Mouse (Mus musculus): ENCODE results near the gene Dpp10. TPM values are rescaled to one million over a fixed set of nuclear protein-coding genes. Genes with fewer than 3 reads are reported as not detected.

The Dpp10 gene
- total RNA-seq, 2 experiments from 2014 or later = not detected

DNA sequence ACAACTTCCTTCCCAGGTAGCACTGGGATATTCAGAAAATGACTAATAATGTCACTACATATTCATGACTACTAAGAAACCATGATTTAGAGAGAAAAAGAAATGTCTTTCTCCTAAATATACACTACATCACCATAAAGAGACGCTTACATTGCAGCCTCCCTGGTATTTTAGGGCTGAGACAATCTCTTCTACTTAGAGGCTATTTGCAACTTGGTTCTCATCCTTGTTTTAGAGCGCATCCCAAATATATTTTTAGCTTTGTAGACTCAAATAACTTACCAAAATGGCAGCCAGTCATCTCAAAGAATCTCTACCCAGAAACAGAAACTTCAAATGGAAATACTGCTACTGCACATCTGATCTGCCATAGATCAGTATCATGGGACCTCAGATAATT lies 121.5 kb downstream of the Dpp10 start:
- ATAC-seq (replicated peaks; ENCODE audit: poor library complexity) = no peak

DNA sequence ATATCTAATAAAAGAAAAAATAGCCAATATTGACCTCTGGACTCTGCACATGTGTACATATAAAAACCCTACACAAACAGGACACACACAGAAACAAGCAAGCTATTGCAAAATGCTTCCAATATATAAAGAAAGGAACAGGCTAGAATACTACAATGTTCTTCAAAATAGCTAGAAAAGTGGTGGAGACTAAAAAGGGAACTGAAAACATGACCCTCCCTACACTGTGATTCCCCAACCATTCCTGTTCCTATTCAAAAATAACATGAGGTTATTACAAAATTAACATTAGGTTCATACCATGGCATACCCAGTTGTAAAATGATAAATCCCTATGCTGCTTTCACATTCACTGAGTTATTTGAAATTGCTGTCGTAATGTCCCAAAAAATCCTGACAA lies 125.8 kb downstream of the Dpp10 start:
- peak; percentile 78 for ATAC-seq (replicated peaks; ENCODE audit: poor library complexity)

DNA sequence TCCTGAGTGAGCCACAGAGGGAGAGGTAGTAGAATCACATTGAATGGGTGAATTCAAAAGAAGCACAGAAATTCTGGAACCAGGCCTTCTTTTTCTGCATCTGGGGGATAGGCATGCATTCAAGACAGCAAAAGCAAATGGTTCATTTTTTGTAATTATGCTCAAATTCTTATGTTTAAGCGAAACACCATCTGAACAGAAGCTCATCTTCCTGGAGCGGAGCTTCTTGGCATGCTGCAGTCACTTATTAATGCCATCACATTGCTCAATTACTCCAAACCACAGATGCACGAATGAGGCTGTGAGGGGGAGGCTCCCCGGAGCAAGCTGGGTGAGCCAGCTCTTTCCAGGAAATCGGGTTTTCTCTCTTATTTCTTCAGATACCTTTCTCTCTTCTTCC lies 142.7 kb downstream of the Dpp10 start:
- ATAC-seq (replicated peaks; ENCODE audit: poor library complexity) = no peak

DNA sequence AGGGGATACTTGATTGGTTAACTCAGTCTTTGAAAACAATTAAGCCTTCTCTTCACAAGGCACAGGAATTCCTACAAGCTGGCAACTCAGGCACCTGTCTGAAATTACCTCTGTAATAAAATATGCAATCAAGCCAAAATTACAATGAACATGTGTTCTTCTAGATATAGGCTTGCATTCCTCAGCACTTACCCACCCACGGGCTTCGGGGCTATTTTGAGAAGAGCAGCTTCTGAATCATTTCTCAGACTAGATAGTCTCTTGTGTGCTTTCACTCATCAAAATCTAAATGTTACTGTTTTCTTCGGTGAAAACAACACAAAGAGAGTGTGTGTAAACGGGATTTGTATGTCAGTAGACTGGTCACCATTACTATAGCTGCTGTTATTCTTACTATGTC lies 144.1 kb downstream of the Dpp10 start:
- no peak for ATAC-seq (replicated peaks; ENCODE audit: poor library complexity)

DNA sequence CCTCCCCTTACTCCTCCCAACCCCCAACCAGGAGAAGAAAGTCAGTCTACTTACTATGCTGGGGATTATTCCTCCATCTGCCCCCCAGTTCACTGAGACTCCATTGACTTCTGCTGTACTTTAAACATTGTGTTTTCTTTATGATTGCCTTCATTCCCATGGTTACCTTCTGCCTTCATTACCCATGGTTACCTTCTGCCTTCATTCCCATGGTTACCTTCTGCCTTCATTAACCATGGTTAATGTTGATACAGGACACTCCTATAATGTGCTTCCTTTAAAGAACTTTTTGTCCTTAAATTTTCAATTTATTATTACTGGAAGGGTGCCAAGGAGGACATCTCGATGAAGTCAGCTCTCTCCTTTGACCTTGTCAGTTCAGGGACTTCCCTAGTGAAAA lies 158.1 kb downstream of the Dpp10 start:
- no peak for ATAC-seq (replicated peaks; ENCODE audit: poor library complexity)

DNA sequence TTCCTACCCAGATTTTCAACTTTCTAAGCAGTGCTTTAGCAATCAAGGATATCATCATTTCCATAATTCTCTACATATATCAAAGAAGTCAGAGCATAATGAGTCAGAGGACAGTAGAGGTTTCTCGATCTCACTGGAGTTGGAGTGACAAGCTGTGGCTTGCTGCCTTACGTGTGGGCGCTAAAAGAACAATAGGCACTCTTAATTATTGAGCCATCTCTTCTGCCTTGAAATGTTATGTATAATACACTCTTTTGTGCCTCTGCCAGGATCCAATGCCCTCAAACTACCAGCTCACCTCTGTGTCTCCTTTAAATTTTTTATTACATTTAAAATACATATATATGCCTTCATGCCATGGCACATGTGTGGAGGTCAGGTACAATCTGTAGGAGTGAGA lies 198.5 kb downstream of the Dpp10 start:
- ATAC-seq (replicated peaks; ENCODE audit: poor library complexity) = no peak

DNA sequence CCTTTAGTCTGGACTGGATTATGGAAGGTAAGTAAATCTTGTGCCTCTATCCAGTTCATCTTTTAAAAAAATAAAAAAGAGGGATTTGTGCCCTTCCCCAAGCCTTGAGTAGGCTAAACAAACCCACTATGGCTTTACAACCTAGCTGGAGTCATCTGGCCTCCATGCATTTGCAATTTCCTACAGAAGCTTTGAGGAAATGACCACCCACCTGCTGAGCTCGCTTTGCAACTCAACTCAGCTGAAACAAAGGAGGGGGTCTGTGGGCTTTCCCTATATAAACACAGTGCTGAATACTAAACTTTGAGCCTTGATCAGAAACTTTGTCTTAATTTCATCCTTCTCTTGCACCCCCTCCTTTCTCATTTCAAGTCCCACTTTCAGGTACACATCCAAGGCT lies 244.2 kb downstream of the Dpp10 start:
- ATAC-seq (replicated peaks; ENCODE audit: poor library complexity) = no peak

DNA sequence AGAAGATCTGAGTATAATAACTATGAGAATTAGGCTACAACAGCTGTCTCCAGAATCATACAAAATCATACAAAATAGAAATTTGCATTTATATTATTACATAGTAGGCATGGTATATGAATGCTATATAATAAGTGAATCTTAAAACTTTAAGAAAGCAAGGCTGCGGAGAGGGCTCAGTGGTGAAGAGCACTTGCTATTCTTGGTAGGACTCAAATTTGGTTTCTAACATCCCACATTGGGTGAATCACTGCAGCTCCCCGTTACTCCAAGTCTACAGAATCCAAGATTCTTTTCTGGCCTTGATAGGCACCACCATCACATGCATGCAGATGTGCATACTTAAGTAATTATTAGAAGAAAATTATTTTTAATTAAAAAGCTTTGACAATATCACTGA lies 279.8 kb downstream of the Dpp10 start:
- no peak for ATAC-seq (replicated peaks; ENCODE audit: poor library complexity)

DNA sequence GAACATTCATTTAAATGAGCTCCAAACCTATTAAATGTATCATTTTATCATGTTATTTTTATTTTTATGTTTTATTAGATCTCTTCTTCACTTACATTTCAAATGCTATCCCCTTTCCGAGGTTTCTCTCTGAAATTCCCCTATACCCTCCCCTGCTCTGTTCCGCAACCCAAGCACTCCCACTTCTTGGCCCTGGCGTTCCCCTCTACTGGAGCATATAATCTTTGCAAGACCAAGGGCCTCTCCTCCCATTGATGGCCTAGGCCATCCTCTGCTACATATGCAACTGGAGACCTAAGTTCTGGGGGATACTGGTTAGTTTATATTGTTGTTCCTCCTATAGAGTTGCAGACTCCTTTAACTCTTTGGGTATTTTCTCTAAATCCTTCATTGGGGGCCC lies 283.1 kb downstream of the Dpp10 start:
- ATAC-seq (replicated peaks; ENCODE audit: poor library complexity) = no peak

DNA sequence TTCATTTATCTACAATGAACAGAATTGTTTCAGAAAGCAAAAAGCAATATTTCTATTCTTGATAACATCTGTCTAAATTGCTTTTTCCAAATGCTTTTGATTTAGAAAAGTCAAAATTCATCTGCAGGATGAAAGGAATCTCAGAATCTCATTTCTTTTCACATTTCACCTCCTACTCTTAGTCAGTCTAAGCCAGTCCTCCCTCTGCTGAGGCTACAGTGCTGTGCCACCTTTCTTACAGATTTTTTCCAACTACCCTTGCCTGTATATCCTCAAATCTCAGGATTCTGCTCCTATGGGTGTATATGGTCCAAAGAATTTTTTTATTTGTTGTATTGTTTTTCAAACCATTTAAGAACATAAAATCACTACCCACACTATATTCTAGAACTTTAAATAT lies 289.3 kb downstream of the Dpp10 start:
- ATAC-seq (replicated peaks; ENCODE audit: poor library complexity) = no peak

DNA sequence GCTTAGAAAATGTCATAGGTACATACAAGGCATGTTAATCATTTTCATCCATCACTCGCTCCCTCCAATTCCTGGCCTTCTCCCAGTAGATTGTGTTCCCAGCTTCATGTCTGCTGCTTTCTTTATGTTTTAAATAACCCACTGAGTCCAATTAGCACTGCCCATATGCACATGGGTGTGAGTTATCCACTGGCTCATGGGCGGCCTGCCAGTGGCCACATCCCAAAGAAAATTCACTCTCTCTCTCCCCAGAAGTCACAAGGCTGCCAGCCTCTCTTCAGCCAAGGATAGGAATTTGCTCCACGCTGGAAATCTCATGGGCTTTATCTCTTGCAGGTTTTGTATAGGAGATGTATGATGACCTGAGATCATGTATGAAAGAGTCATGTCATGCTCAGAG lies 338.1 kb downstream of the Dpp10 start:
- no peak for ATAC-seq (replicated peaks; ENCODE audit: poor library complexity)

DNA sequence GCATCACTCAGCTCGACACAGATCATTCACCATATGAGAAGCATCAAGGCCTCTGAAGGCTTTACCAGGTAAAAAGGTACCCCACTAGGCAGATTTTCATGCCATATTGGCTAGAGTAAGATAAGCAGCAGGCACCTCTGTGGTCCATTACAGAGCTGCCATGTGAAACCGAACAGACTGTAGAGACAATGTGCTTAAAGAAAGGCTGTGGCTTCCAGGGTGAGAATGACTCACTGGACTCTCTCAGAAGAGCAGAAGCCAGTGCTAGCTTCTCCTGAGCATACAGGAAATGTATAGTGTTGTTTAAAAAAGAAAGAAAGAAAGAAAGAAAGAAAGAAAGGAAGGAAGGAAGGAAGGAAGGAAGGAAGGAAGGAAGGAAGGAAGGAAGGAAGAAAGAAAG lies 386.9 kb downstream of the Dpp10 start:
- no peak for ATAC-seq (replicated peaks; ENCODE audit: poor library complexity)

DNA sequence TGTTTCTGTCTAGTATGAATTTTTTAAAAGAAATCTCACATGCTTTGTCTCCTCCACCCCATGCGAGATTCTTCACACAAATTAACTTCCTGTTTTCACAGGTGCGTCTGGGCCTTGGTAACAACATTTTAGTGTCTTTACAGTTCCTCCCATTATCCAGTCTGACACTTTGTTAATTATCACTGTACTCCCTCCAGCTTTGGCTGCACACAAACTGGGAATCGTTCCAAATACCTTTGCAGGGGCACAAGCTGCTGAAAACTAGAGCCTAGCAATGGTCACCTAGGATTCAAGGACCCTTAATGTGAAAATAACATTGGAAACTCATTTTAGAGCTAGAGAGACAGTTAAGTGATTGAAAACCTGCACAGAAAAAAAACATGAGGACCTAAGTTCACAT lies 388.8 kb downstream of the Dpp10 start:
- no peak for ATAC-seq (replicated peaks; ENCODE audit: poor library complexity)

DNA sequence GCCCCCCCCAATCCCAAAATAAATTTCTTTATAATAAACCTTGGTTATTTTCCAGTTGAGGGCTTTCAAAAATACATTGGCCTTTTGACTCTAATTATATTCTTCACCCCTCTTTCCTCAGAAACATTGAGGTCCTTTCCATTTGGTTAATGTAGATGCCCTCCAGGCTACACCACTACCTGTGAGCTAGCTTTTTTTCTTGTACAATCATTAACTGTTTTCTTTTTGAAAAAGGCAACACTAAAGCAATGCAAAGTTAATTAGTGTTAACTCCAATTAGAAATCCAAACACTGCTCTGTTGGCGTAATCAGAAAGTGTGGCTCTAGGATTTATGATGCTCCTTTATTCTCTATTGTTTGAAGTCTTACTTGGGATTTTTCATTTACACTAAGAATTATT lies 407.5 kb downstream of the Dpp10 start:
- ATAC-seq (replicated peaks; ENCODE audit: poor library complexity) = no peak

DNA sequence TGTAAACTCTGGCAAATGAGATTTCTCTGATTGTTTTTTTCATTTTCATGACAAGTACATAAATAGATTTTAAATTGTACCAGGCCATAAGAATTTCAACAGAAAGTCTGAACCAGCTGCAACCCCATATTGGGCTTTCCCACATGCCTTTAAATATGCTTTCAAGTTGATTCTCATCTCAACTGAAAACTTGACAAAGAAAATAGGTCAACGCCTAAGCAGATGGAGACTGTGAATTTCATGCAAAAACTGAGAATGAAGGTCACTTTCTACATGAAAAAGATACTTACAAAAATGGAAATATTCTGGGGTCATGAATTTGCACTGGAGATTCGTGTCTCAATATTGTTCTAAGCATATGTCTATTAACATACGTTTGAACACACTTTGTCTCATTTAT lies 417.1 kb downstream of the Dpp10 start:
- no peak for ATAC-seq (replicated peaks; ENCODE audit: poor library complexity)

DNA sequence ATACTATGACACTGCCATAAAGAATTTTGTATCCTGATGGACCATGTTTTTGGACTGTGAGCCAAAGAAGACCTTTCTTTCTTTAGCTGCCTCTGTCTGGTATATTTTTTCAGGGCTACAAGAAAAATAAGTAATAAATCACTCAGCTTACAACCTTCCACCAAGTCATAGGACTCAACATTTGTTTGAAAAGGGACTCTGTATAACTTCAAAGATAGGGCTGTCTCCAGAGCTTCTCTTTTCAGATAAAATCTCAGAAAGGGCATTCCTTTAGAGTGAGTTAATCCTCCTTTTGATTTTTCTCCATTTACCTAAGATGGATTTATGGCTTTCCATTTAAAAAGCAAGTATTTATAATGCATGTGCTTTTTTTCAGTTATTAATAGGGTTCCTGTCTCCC lies 460.5 kb downstream of the Dpp10 start:
- ATAC-seq (replicated peaks; ENCODE audit: poor library complexity) = no peak

DNA sequence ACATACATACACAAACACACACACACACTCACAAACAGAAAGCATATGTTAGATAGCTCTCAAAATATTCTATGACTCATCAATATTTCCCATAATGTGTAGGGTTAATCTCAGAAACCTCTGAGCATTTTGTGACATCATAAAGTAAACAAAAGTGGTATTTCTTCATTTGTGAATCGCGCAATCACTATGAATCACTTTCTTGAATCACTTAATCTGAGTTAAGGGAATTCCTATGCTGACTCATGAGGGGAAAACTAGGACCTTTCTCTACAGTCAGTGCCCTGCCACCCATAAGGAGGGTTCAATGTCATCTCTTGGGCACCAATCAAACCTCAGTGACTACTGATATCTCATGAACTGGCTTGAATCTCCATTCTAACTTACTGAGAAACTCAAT lies 465.2 kb downstream of the Dpp10 start:
- no peak for ATAC-seq (replicated peaks; ENCODE audit: poor library complexity)

DNA sequence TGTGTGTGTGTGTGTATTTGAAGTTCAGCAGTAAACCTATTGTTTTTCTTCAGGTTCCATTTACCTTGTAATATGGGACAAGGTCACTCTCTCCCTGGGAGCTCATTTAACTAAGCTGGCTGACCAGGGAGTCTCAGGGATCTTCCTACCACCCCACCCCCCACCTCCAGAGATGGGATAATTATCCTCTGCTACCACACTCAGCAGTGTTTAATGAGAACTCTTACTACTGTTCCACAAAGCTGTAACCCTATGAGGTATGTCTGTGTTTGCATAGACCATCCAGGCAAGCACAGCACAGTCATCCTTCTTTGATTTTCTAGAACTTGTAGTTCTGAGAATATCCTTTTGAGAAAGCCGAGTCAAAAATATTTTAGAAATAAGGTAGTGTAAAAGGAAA lies 471.6 kb downstream of the Dpp10 start:
- no peak for ATAC-seq (replicated peaks; ENCODE audit: poor library complexity)

DNA sequence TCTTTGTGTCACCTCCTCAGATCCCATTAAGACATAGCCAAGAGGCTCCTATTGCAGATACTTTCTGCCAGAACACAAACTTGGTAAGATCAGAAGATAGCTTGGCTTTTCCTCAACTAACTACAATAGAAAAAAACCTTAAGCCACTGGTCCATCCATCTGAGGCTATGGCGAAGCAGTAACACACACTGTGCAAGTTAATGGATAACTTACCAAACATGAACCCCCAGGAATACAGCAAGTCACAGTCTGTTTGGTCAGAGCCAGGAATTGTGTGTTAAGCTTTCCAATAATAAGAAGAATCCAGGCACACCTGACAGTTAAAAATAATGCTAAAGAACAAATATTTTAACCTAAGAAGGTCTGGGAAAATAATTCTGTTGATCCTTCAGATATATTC lies 502.9 kb downstream of the Dpp10 start:
- no peak for ATAC-seq (replicated peaks; ENCODE audit: poor library complexity)

DNA sequence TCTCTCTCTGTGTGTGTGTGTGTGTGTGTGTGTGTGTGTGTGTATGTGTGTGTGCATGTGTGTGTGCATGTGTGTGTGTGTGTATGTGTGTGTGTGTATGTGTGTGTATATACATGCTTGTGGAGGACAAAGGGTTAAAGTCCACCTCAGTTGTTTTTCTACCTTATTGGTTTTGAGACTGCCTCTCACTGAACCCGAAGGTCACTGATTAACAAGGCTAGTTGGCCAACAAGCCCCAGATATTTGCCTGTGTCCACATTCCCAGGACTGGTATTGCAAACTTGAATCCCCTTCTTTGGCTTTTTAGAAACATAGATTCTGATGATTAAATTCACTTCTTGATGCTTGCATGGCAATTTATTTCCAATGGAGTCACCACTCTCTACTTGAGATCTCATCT lies 577.6 kb downstream of the Dpp10 start:
- ATAC-seq (replicated peaks; ENCODE audit: poor library complexity) = no peak

DNA sequence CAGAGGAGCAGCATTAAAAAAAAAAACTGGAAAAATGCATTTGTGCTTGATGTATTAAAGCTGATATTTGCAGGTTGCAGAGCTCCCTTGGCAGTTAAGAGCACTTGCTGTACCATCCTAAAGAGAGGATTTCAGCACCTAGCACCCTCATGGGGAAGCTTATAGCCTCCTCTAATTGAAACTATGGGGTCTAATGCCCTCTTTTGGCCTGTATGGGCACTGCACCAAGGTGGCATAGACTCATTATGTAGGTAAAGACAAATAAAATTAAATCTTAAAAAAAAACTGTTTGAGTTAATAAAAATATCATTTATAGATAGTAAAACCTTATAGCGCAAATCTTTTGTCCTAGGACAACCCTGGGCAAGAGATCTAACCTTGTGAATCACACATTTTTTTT lies 631.2 kb downstream of the Dpp10 start:
- no peak for ATAC-seq (replicated peaks; ENCODE audit: poor library complexity)

DNA sequence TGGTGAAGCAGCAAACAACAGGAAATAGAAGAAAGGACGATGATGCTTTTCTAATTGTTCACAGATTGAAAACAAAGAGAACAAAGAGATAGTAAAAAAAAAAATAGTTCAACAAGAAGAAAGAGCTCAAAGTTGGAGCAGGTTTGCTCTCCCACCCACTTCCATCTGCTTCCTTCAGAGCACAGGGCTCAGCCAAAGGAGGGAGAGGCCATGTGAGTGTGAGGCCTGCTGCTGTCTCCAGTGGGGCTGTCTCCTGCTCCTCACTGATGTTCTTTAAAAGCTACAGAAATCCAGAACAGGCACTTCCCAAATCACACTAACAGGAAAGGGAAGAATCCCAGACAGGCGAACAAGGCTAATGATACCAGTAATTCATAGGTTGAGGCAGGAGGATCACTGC lies 694.1 kb downstream of the Dpp10 start:
- no peak for ATAC-seq (replicated peaks; ENCODE audit: poor library complexity)

DNA sequence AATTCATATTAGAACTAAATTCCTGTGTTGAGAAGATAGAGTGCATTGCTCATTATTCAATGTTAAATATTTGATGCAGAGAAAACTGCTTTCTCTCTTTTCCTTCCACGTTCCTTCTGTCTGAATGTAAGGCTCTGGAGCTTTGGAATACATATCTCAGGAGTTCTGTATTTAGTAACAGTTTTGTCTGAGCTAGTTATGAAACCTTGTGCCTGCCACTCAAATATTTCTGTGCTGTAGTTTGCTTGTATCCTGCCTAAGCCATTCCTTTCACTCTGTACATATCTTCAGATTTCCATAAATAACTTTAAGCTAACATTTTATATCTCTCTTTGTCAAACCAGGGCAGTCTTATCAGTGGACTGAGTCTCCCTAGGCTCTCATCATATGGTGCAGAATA lies 707.5 kb downstream of the Dpp10 start:
- ATAC-seq (replicated peaks; ENCODE audit: poor library complexity) = no peak

DNA sequence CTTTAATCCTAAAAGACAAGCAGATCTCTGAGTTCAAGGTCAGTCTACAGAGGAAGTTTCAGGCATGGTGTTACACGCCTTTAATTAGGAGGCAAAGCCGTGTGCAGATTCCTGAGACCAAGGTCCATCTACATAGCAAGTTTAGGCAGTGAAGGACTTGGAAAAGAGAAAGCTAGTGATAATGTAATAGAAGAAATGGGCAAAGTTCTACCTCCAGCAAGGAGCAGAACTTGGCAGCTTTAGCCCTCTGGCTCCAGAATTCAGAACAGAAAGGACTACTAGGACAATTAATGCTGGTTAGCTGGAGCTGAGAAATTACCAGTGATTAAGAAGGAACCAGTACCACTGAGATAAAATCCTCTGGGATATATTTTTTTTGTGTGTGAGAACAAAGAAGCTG lies 728.5 kb downstream of the Dpp10 start:
- ATAC-seq (replicated peaks; ENCODE audit: poor library complexity) = no peak

Measured in megakaryocyte progenitor cell, adult 5-6 weeks (primary cell).